Mouse (Mus musculus): ENCODE data around the gene Chd3. TPM values are rescaled to one million over a fixed set of nuclear protein-coding genes. Genes with fewer than 3 reads are reported as not detected.

The Chd3 gene
- polyA plus RNA-seq (2012; ENCODE audit: insufficient read depth, insufficient read length, low replicate concordance, missing spikeins) = 175 and 278 TPM in 2 replicates

DNA sequence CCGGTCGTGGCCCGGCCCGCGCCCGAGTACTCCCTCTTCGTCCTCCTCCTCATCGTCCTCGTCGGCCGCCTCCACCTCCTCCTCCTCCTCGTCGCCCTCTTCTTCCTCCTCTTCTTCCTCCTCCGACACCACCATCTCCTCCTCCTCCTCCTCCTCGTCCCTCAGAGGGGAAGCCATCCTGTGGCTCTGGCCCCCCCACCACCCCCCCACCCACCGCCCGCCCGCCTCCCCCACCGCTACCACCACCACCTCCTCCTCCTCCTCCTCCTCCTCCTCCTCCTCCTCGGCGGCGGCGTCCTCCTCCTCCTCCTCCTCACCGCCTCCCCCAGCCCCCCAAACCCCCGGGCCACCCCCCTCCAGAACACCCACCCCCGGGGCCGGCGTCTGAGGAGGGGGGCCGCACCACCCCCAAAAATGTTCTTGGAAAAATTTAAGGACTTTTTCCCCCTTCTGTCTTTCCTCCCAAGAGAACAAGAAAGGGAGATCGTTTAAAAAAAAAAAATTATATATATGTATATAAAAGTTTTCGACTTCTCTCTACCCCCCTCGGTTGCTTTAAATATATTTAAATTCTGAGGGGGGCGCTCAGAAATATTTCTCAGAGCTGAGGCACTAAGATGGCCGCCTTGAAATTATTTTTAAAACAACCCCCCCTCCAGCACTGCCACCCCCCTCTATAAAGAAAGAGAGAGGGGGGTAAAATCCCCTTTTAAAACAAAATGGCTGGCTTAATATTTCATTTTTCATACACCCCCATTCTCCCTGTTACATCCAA is at the start of gene Chd3:
Gene Chd3 (minus strand): TSS at position 192 of the 775 bp plus-strand sequence.
- WGBS = under 1% methylated on average over 13 of the region's 34 CpGs
- Histone ChIP-seq H3K27ac (ENCODE audit: insufficient read depth, low read depth, low read length) (peak within 1 kb of the TSS; percentile 98), H3K4me1 (ENCODE audit: control insufficient read depth, insufficient read depth, low read length) (peaks cover 38% of the 10 kb centered on the region), H3K4me3 (ENCODE audit: insufficient read depth, low read depth, low read length) (peak within 1 kb of the TSS; percentile 65)
- no peak for TF ChIP-seq CTCF (IDR thresholded peaks at IDR 0.05; ENCODE audit: insufficient read depth, low read depth, low read length)
- no peak for TF ChIP-seq POLR2A (IDR thresholded peaks at IDR 0.05; ENCODE audit: insufficient read depth, low read depth, low read length)

DNA sequence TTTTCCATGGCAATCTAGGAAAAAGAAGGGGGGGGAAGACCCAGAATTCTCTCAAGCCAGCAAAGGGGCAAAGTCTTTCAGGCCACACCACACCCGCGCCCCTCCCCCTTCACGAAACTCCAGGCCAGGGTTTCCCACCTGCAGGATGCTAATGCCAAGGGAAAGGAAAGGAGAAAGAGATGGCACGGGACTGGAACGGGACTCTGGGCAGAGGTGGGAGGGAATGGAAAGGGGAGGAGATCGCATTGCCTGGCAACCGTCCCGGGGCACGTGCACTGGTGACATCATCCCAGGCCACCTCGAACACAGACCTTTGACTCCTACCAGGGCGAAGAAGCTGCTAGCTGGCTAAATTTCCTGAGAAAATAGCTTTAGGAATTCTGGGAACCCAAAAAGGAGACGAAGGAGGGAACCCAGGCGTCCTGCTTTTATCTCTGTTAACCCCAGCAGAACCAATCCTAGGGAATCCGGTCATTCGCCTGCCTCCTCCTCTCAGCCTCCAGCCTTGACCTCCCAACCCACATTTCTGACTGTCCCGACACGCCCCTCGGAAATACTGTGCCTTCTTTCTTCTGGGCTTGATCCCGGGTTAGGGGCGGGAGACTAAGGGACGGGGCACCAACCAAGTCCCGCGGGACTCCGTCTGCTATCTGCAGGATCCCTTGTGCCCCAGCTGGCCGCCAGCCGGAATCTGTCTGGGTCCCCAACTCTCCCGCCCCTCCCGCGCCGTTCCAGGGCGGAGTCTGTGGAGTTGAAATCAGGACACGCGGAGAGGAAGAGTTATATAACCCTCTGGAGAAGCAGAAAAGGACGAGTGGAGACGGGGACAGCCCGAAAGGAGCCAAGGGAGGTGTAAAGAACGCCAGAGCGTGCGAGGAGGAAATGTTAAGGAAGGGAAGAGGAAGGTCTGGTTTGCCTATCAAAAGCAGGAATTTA is 48.5 kb upstream of the Chd3 start:
- TF ChIP-seq POLR2A (IDR thresholded peaks at IDR 0.05; ENCODE audit: insufficient read depth, low read depth, low read length) (peak; percentile 80), CTCF (IDR thresholded peaks at IDR 0.05; ENCODE audit: insufficient read depth, low read depth, low read length) (no peak)
- Histone ChIP-seq H3K4me3 (ENCODE audit: insufficient read depth, low read depth, low read length) (peak overlapping the region; percentile 64), H3K27ac (ENCODE audit: insufficient read depth, low read depth, low read length) (peak overlapping the region; percentile 99), H3K4me1 (ENCODE audit: control insufficient read depth, insufficient read depth, low read length) (peaks cover 44% of the 10 kb centered on the region)
- under 1% methylated on average over 39 of the region's 39 CpGs for WGBS

DNA sequence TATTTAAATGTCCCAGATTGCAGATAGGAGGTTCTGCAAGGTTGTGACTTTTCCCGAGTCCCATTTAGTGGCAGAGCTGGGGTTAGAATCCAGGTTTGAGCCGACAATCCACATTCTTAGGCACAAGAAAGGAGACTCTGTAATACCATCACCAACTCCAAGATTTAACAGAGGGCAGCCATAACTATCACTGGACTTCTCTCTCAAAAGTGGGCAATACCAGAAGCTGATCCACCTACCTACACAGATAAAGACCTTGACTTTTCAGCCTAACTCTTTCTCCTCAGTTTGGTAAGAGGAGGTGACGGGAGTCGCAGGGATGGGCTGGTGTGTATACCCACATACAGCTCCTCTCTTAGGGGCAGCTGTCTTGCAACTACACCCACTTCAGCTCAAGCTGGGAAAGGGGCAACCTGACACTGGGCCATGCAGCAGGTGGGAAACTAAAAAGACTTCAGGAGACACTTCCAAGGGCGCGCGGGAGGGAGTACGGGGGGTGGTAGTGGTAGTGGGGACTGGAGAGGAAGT is 47.8 kb upstream of the Chd3 start:
- peak overlapping the region; percentile 64 for H3K4me3 ChIP-seq (ENCODE audit: insufficient read depth, low read depth, low read length)
- TF ChIP-seq CTCF (IDR thresholded peaks at IDR 0.05; ENCODE audit: insufficient read depth, low read depth, low read length) (no peak), POLR2A (IDR thresholded peaks at IDR 0.05; ENCODE audit: insufficient read depth, low read depth, low read length) (no peak)
- WGBS = 3% methylated on average over 8 of the region's 8 CpGs
- H3K27ac ChIP-seq (ENCODE audit: insufficient read depth, low read depth, low read length) = peak overlapping the region; percentile 48
- H3K4me1 ChIP-seq (ENCODE audit: control insufficient read depth, insufficient read depth, low read length) = peaks cover 46% of the 10 kb centered on the region

DNA sequence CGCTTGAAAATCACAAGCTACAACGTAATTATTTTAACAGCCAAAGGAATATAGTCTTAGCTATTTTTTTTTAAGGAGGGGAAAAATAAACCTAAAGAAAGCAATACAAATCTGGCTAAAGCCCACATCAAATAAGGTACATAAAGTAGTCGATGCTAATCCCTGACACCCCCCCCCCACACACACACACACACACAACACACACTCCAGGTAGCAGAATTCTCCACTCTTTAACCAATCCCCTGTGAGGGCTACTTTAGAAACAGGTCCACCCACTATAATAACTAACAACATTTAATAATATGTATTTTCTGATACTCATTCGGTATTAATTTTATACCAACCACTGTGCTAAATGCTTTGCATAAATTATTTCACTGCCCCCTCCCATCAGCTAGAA is 47.3 kb upstream of the Chd3 start:
- H3K4me1 ChIP-seq (ENCODE audit: control insufficient read depth, insufficient read depth, low read length) = peaks cover 50% of the 10 kb centered on the region
- under 1% methylated on average over 4 of the region's 4 CpGs for WGBS
- no peak for TF ChIP-seq CTCF (IDR thresholded peaks at IDR 0.05; ENCODE audit: insufficient read depth, low read depth, low read length)
- no peak for TF ChIP-seq POLR2A (IDR thresholded peaks at IDR 0.05; ENCODE audit: insufficient read depth, low read depth, low read length)
- H3K27ac ChIP-seq (ENCODE audit: insufficient read depth, low read depth, low read length) = peak overlapping the region; percentile 48; the same call in 1 of the 2 replicates
- H3K4me3 ChIP-seq (ENCODE audit: insufficient read depth, low read depth, low read length) = peak overlapping the region; percentile 52; the same call in 1 of the 2 replicates

DNA sequence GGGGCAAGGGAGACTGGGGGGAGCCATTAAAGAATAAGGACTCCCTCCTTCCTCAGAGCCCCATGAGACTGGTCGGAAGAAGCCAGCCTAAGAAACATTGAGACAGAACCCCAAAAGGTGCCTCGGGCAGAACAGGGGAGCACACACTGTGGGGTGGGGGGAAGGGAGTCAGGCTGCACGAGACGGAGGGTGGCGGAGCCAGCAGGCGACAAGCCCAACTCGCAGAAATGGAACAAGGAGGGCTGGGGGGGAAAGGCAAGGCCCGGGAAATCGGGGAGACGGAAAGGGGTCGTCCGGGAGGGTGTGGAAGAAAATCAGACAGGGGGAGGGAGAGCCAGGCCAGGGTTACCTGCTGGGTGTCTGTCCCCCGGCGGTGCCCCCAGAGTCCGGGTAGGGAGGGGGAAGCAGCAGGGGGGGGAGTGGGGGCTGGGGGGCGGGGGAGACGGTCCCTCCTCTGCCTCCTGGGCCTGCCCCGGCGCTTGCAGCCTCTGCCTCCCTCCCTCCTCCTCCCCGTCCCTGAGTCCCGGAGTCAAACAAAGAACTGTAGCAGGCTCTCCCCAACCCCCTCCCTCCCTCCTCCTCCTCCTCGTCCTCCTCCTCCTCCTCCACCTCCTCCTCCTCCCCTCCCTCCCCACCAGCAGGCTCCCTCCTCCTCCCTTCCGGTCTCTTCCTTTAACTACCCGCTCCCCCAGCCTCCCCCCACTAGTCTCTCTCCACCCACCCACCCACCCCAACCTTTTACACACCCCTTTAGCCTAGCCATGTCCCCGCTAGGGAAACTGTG is 46.7 kb upstream of the Chd3 start:
- under 1% methylated on average over 16 of the region's 25 CpGs for WGBS
- Histone ChIP-seq H3K27ac (ENCODE audit: insufficient read depth, low read depth, low read length) (peak overlapping the region; percentile 72), H3K4me3 (ENCODE audit: insufficient read depth, low read depth, low read length) (peak overlapping the region; percentile 52), H3K4me1 (ENCODE audit: control insufficient read depth, insufficient read depth, low read length) (peaks cover 50% of the 10 kb centered on the region)
- no peak for TF ChIP-seq CTCF (IDR thresholded peaks at IDR 0.05; ENCODE audit: insufficient read depth, low read depth, low read length)
- TF ChIP-seq POLR2A (IDR thresholded peaks at IDR 0.05; ENCODE audit: insufficient read depth, low read depth, low read length) = no peak

DNA sequence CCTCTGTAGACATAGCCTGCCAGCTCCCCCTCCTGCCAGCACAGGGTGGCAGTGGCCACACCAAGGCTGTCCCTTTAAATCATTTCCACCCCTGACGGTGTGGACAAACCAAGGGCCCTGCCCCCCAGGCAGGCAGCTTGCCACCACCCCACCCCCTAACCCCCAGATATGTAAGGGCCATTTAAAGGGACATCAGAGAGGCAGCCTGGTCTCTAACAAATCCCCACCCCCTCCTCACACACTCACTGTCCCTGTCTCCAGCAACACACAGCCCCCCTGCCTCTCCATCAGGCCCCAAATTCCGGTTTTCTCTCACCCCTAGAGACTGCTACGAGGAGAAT is 46.1 kb upstream of the Chd3 start:
- Histone ChIP-seq H3K27ac (ENCODE audit: insufficient read depth, low read depth, low read length) (peak overlapping the region; percentile 72), H3K4me1 (ENCODE audit: control insufficient read depth, insufficient read depth, low read length) (peaks cover 47% of the 10 kb centered on the region), H3K4me3 (ENCODE audit: insufficient read depth, low read depth, low read length) (peak overlapping the region; percentile 52)
- WGBS = 0% methylated on average over 3 of the region's 3 CpGs
- no peak for TF ChIP-seq CTCF (IDR thresholded peaks at IDR 0.05; ENCODE audit: insufficient read depth, low read depth, low read length)
- 0 out of 2 replicates have a peak, but pooled peaks have one; percentile 16 for TF ChIP-seq POLR2A (IDR thresholded peaks at IDR 0.05; ENCODE audit: insufficient read depth, low read depth, low read length)

DNA sequence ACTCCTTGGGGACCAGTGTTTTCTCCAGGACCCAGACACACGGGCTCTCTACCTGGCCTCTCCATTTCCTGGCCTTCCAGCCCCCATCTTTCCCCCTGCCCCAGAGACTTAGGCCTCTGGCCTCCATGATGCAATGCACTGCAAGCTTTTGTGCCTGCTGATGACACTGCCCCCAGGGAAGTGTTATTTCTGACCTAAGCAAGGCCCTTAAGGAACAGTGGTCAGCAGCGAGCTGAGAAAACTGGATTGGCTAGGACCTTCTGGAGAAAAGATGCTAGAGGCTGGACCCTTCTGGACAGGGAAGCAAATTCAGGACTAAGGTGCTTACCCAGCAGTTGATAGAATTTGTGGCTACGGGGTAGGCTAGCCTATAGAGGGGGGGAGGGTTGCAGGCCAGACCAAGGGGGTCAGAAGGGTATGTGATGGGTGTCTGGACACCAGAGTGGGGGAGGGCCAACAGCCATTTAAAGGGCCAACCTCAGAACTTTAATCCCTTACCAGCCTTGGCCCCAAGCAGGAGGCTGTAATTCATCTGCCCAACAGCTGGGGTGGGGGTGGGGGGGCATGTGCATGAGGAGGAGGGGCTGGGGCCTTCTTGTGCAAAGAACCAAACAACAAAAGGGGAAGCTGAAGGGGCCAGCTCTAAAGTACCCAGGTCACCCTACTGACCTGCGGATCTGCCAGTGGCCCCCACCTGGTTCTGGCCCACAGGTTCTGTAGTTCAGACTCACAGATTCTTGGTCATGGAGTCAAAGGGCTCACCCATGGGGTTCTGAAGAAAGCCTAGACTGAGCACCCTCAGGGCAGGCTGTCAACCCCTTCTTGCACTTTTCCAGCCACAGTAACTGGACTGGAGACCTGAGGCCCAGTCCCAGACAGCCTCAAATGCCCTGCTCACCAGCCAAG is 45.5 kb upstream of the Chd3 start:
- 26% methylated on average over 4 of the region's 4 CpGs for WGBS
- peaks cover 43% of the 10 kb centered on the region for H3K4me1 ChIP-seq (ENCODE audit: control insufficient read depth, insufficient read depth, low read length)
- peak overlapping the region; percentile 52 for H3K4me3 ChIP-seq (ENCODE audit: insufficient read depth, low read depth, low read length)
- H3K27ac ChIP-seq (ENCODE audit: insufficient read depth, low read depth, low read length) = peak overlapping the region; percentile 48; the same call in 1 of the 2 replicates
- no peak for TF ChIP-seq CTCF (IDR thresholded peaks at IDR 0.05; ENCODE audit: insufficient read depth, low read depth, low read length)
- TF ChIP-seq POLR2A (IDR thresholded peaks at IDR 0.05; ENCODE audit: insufficient read depth, low read depth, low read length) = no peak

All from olfactory bulb, adult 2 months (tissue).